Mouse (Mus musculus) liver, embryonic 14.5 days (tissue): ENCODE data around the gene Gfy.
A peak's percentile ranks its signal among the peaks of the same experiment; 100 is the strongest.
"Not testable (repeated sequence)": the region's sequence is repeated elsewhere in the genome, so short reads cannot be mapped to it uniquely, and the experiment has no call there.

Experiments
- CTCF ChIP-seq: IDR thresholded peaks from 2 replicates; pipeline ENCODE4 v1.5.1; 2016; ENCODE audit warnings: antibody characterized with exemption, low read depth, control low read depth
- EP300 ChIP-seq: IDR thresholded peaks from 2 replicates; pipeline ENCODE4 v1.6.1; 2016; ENCODE audit warnings: antibody characterized with exemption, low read depth

GRCm38 (mm10) chr7:45173772-45174171 is 5.6 kb downstream of the Gfy start:
- TF ChIP-seq EP300: not testable (repeated sequence)
- TF ChIP-seq CTCF: peak; percentile 60
